Mouse (Mus musculus) myocyte (in vitro differentiated cells): Measurements from ENCODE around the gene Iqschfp. TPM values are rescaled to one million over a fixed set of nuclear protein-coding genes. Genes with fewer than 3 reads are reported as not detected.

Experiments used
- H3K27me3 ChIP-seq: one replicate; pipeline ENCODE4 v1.6.1; 2011; ENCODE audit not compliant: control insufficient read depth, insufficient read depth, insufficient read length
- H3K36me3 ChIP-seq: one replicate; pipeline ENCODE4 v1.6.1; 2011; ENCODE audit not compliant: control insufficient read depth, insufficient read depth
- H3K4me2 ChIP-seq: one replicate; pipeline ENCODE4 v1.6.1; 2011; ENCODE audit warnings: low read depth, control low read depth
- H3K4me3 ChIP-seq: one replicate; pipeline ENCODE4 v1.5.1; 2011; ENCODE audit warnings: mild to moderate bottlenecking, control low read depth, moderate library complexity
- H3K79me2 ChIP-seq: one replicate; pipeline ENCODE4 v1.6.1; 2011; ENCODE audit not compliant: control insufficient read depth, insufficient read depth
- H3ac ChIP-seq: one replicate; pipeline ENCODE4 v1.6.1; 2011; ENCODE audit not compliant: control insufficient read depth, insufficient read length
- CEBPB ChIP-seq: IDR thresholded peaks from 2 replicates; pipeline ENCODE4 v1.6.1; 2011; ENCODE audit warnings: mild to moderate bottlenecking, moderate library complexity; ENCODE audit not compliant: poor library complexity, insufficient read depth, severe bottlenecking
- E2F4 ChIP-seq: IDR thresholded peaks from one replicate; pipeline ENCODE4 v1.6.1; 2011; ENCODE audit warnings: mild to moderate bottlenecking, control low read depth, moderate library complexity; ENCODE audit not compliant: insufficient read depth
- MAX ChIP-seq: IDR thresholded peaks from one replicate; pipeline ENCODE4 v1.6.1; 2011; ENCODE audit warnings: low read depth, mild to moderate bottlenecking, control low read depth
- MYOD1 ChIP-seq, 3 experiments: IDR thresholded peaks; one replicate each; pipeline ENCODE4 v1.6.1; 2011; ENCODE audit warnings: control low read depth in 2 of 3, low read depth in 2 of 3, mild to moderate bottlenecking in 2 of 3, moderate library complexity in 1 of 3; ENCODE audit not compliant: insufficient read length in 2 of 3, control insufficient read depth in 1 of 3
- MYOG ChIP-seq, 3 experiments: IDR thresholded peaks; one replicate each; pipeline ENCODE4 v1.6.1; 2011; ENCODE audit warnings: control low read depth in 2 of 3, low read depth in 2 of 3, mild to moderate bottlenecking in 2 of 3; ENCODE audit not compliant: insufficient read length in 2 of 3, control insufficient read depth in 1 of 3, insufficient read depth in 1 of 3
- POLR2A ChIP-seq: IDR thresholded peaks from one replicate; pipeline ENCODE4 v1.6.1; 2011; ENCODE audit warnings: low read depth, mild to moderate bottlenecking, control low read depth, moderate library complexity; ENCODE audit not compliant: insufficient read length
- POLR2AphosphoS2 ChIP-seq: IDR thresholded peaks from one replicate; pipeline ENCODE4 v1.6.1; 2011; ENCODE audit warnings: low read depth, control low read depth; ENCODE audit not compliant: insufficient read length
- REST ChIP-seq: IDR thresholded peaks from one replicate; pipeline ENCODE4 v1.6.1; 2011; ENCODE audit warnings: mild to moderate bottlenecking, control low read depth, moderate library complexity; ENCODE audit not compliant: insufficient read depth, insufficient read length
- SRF ChIP-seq: IDR thresholded peaks from one replicate; pipeline ENCODE4 v1.6.1; 2011; ENCODE audit warnings: low read depth; ENCODE audit not compliant: control insufficient read depth, insufficient read length
- TCF12 ChIP-seq: IDR thresholded peaks from one replicate; pipeline ENCODE4 v1.6.1; 2011; ENCODE audit warnings: mild to moderate bottlenecking, control low read depth; ENCODE audit not compliant: poor library complexity, insufficient read depth, severe bottlenecking
- TCF3 ChIP-seq: IDR thresholded peaks from one replicate; pipeline ENCODE4 v1.6.1; 2011; ENCODE audit warnings: low read depth, control low read depth; ENCODE audit not compliant: insufficient read length
- USF1 ChIP-seq: IDR thresholded peaks from one replicate; pipeline ENCODE4 v1.6.1; 2011; ENCODE audit warnings: low read depth, mild to moderate bottlenecking, control low read depth, moderate library complexity
- polyA plus RNA-seq: library from polyadenylated mRNA; unstranded; fragments of >200 nt; fragmentation: generic; extraction: Trizol; gene quantifications from one replicate; pipeline ENCODE4 v1.2.1, GENCODE M21; 2012; ENCODE audit warnings: missing spikeins

Gene Iqschfp
- polyA plus RNA-seq, 1 experiment = not detected

- no peaks in the 10 kb centered on the region for H3K36me3 ChIP-seq
- H3K27me3 ChIP-seq = peaks cover 5% of the 10 kb centered on the region
- no peaks in the 10 kb centered on the region for H3K79me2 ChIP-seq
- no peak overlapping the region for H3K4me3 ChIP-seq
- no peak for TF ChIP-seq SRF
- TF ChIP-seq POLR2AphosphoS2 = no peak
- no peak for TF ChIP-seq E2F4
- no peak for TF ChIP-seq USF1
- TF ChIP-seq MAX = no peak
- TF ChIP-seq POLR2A = no peak
- no peak overlapping the region for H3ac ChIP-seq
- H3K4me2 ChIP-seq = no peak overlapping the region
Observed at GRCm38 (mm10) chr3:67892768-67893167, 736 bp downstream of the Iqschfp start.

GRCm38 (mm10) chr3:67902517-67902916 lies 10.5 kb downstream of the Iqschfp start:
- H3K79me2 ChIP-seq = no peaks in the 10 kb centered on the region
- no peak overlapping the region for H3K4me2 ChIP-seq
- no peak overlapping the region for H3ac ChIP-seq
- H3K4me3 ChIP-seq = no peak overlapping the region
- H3K36me3 ChIP-seq = no peaks in the 10 kb centered on the region
- H3K27me3 ChIP-seq = no peaks in the 10 kb centered on the region
- TF ChIP-seq MAX (no peak), TCF12 (no peak), SRF (no peak), POLR2A (no peak), POLR2AphosphoS2 (no peak), CEBPB (no peak)

GRCm38 (mm10) chr3:67908586-67908985 lies 16.6 kb downstream of the Iqschfp start:
- no peaks in the 10 kb centered on the region for H3K79me2 ChIP-seq
- no peak overlapping the region for H3ac ChIP-seq
- no peaks in the 10 kb centered on the region for H3K27me3 ChIP-seq
- no peak overlapping the region for H3K4me2 ChIP-seq
- H3K36me3 ChIP-seq = no peaks in the 10 kb centered on the region
- H3K4me3 ChIP-seq = no peak overlapping the region
- no peak for TF ChIP-seq REST
- no peak for TF ChIP-seq MAX
- no peak for TF ChIP-seq MYOG (IDR thresholded peaks at IDR 0.05; ENCODE audit: control insufficient read depth in 1 of 3, insufficient read depth in 1 of 3, insufficient read length in 2 of 3, low read depth in 2 of 3)
- TF ChIP-seq CEBPB = no peak
- TF ChIP-seq TCF3 = no peak
- no peak for TF ChIP-seq POLR2A
- TF ChIP-seq POLR2AphosphoS2 = no peak
- TF ChIP-seq MYOD1 (IDR thresholded peaks at IDR 0.05; ENCODE audit: control insufficient read depth in 1 of 3, insufficient read length in 2 of 3, low read depth in 2 of 3) = no peak
- no peak for TF ChIP-seq TCF12
- TF ChIP-seq SRF = no peak
- TF ChIP-seq E2F4 = no peak
- no peak for TF ChIP-seq USF1

GRCm38 (mm10) chr3:67918098-67918497 lies 26.1 kb downstream of the Iqschfp start:
- Histone ChIP-seq H3K36me3 (no peaks in the 10 kb centered on the region), H3K4me2 (peak overlapping the region; percentile 26), H3K4me3 (no peak overlapping the region), H3K79me2 (no peaks in the 10 kb centered on the region), H3ac (no peak overlapping the region), H3K27me3 (no peaks in the 10 kb centered on the region)
- no peak for TF ChIP-seq USF1
- TF ChIP-seq MYOG (IDR thresholded peaks at IDR 0.05; ENCODE audit: control insufficient read depth in 1 of 3, insufficient read depth in 1 of 3, insufficient read length in 2 of 3, low read depth in 2 of 3) = no peak

GRCm38 (mm10) chr3:67918634-67919259 lies 26.7 kb downstream of the Iqschfp start:
- no peaks in the 10 kb centered on the region for H3K27me3 ChIP-seq
- H3K36me3 ChIP-seq = no peaks in the 10 kb centered on the region
- peak overlapping the region; percentile 26 for H3K4me2 ChIP-seq
- no peaks in the 10 kb centered on the region for H3K79me2 ChIP-seq
- no peak overlapping the region for H3K4me3 ChIP-seq
- TF ChIP-seq TCF3 (no peak), TCF12 (no peak), MYOG (IDR thresholded peaks at IDR 0.05; ENCODE audit: control insufficient read depth in 1 of 3, insufficient read depth in 1 of 3, insufficient read length in 2 of 3, low read depth in 2 of 3) (peak in 1 of 3 experiments; percentile 30), MAX (no peak), REST (no peak), MYOD1 (IDR thresholded peaks at IDR 0.05; ENCODE audit: control insufficient read depth in 1 of 3, insufficient read length in 2 of 3, low read depth in 2 of 3) (peak in 2 of 3 experiments; percentile 38 to 42), POLR2A (no peak)
- no peak overlapping the region for H3ac ChIP-seq
